Mouse (Mus musculus): ENCODE measurements around the gene Glyat. TPM values are rescaled to one million over a fixed set of nuclear protein-coding genes. Genes with fewer than 3 reads are reported as not detected.

Glyat gene
- total and polyA plus RNA-seq, 3 experiments: not detected

DNA sequence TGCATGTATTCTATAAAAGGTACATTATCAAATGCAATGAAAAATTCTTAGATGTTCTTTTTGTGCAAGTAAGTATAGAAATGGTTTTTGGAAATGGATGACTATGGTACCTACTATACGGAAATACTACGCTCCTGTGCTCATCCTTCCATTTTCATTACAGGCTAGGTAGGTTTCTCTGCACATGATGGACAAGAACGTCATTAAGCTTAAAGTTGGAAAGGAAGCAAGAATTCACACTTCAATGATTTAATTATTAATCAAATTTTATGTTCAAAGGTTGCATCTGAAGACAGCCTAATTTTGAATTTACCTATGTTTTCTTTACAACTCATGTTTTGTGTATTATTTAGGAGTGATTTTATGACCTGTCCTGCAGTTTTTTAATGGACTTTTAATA lies 1.2 kb downstream of the Glyat start:
- Histone ChIP-seq H3K36me3 (replicated peaks in 1 of 2; ENCODE audit: control insufficient read depth in 1 of 2, insufficient read depth in 1 of 2, low read length in 1 of 2) (no peaks in the 10 kb centered on the region), H3K9me3 (replicated peaks; ENCODE audit: low read length) (no peaks in the 10 kb centered on the region), H3K4me2 (ENCODE audit: insufficient read depth, low read depth, poor library complexity, severe bottlenecking) (no peak overlapping the region), H3K27me3 (replicated peaks) (no peaks in the 10 kb centered on the region), H3K9ac (ENCODE audit: insufficient read depth, low read depth) (no peak overlapping the region), H3K4me1 (ENCODE audit: control insufficient read depth in 1 of 2, insufficient read depth in 2 of 2) (0 out of 4 replicates have a peak, but pooled peaks cover 0 to 2% of the 10 kb centered on the region in 2 experiments), H3K4me3 (replicated peaks in 1 of 3; ENCODE audit: low read depth in 2 of 3, low read length in 2 of 3, poor library complexity in 1 of 3) (no peak overlapping the region), H3K27ac (ENCODE audit: insufficient read depth, low read depth) (no peak overlapping the region), H3K79me2 (replicated peaks; ENCODE audit: control insufficient read depth, extremely low read depth, insufficient read depth, poor library complexity, severe bottlenecking) (no peaks in the 10 kb centered on the region)
- dilution Hi-C loops (cut with MboI; ENCODE audit: extremely low pct_ligation_motif_present, extremely low pct_unique_long_range_greater_than_20kb, low sequenced_read_pairs) (no loop called here), in situ Hi-C loops (cut with MboI; ENCODE audit: low pct_ligation_motif_present, low pct_unique_long_range_greater_than_20kb, low sequenced_read_pairs) (no loop called here)
- TF ChIP-seq GABPA (IDR thresholded peaks at IDR 0.05; ENCODE audit: insufficient replicate concordance, low read depth, low read length): no peak
- no peak for DNase-seq (ENCODE audit: extremely low read depth)

GRCm38 (mm10) chr19:12634963-12635362 lies 1.9 kb downstream of the Glyat start:
- Histone ChIP-seq H3K9ac (ENCODE audit: insufficient read depth, low read depth) (no peak overlapping the region), H3K9me3 (replicated peaks; ENCODE audit: low read length) (no peaks in the 10 kb centered on the region), H3K4me1 (ENCODE audit: control insufficient read depth in 1 of 2, insufficient read depth in 2 of 2) (peaks cover 0 to 4% of the 10 kb centered on the region in 2 experiments; a peak in 1 of 4 replicates), H3K27ac (ENCODE audit: insufficient read depth, low read depth) (no peak overlapping the region), H3K4me3 (replicated peaks in 1 of 3; ENCODE audit: low read depth in 2 of 3, low read length in 2 of 3, poor library complexity in 1 of 3) (no peak overlapping the region), H3K79me2 (replicated peaks; ENCODE audit: control insufficient read depth, extremely low read depth, insufficient read depth, poor library complexity, severe bottlenecking) (no peaks in the 10 kb centered on the region), H3K27me3 (replicated peaks) (no peaks in the 10 kb centered on the region), H3K4me2 (ENCODE audit: insufficient read depth, low read depth, poor library complexity, severe bottlenecking) (no peak overlapping the region), H3K36me3 (replicated peaks in 1 of 2; ENCODE audit: control insufficient read depth in 1 of 2, insufficient read depth in 1 of 2, low read length in 1 of 2) (no peaks in the 10 kb centered on the region)
- in situ Hi-C loops (cut with MboI; ENCODE audit: low pct_ligation_motif_present, low pct_unique_long_range_greater_than_20kb, low sequenced_read_pairs): no loop called here
- TF ChIP-seq PAX5 (IDR thresholded peaks at IDR 0.05; ENCODE audit: low read length): no peak
- no peak for TF ChIP-seq EP300 (IDR thresholded peaks at IDR 0.05; ENCODE audit: low read length)
- no peak for TF ChIP-seq KAT2A (IDR thresholded peaks at IDR 0.05; ENCODE audit: insufficient replicate concordance, low read length)
- no peak for TF ChIP-seq CTCF (conservative IDR thresholded peaks at IDR 0.05 in 1 of 2, IDR thresholded peaks at IDR 0.05 in 1 of 2; ENCODE audit: low read depth in 2 of 2, low read length in 2 of 2)
- no peak for TF ChIP-seq MXI1 (IDR thresholded peaks at IDR 0.05; ENCODE audit: low read depth, low read length)
- TF ChIP-seq MAX (IDR thresholded peaks at IDR 0.05; ENCODE audit: low read length): no peak
- dilution Hi-C loops (cut with MboI; ENCODE audit: extremely low pct_ligation_motif_present, extremely low pct_unique_long_range_greater_than_20kb, low sequenced_read_pairs): no loop called here
- DNase-seq (ENCODE audit: extremely low read depth): no peak

GRCm38 (mm10) chr19:12636863-12637262 lies 3.8 kb downstream of the Glyat start:
- Histone ChIP-seq H3K27me3 (replicated peaks) (no peaks in the 10 kb centered on the region), H3K79me2 (replicated peaks; ENCODE audit: control insufficient read depth, extremely low read depth, insufficient read depth, poor library complexity, severe bottlenecking) (no peaks in the 10 kb centered on the region), H3K9ac (ENCODE audit: insufficient read depth, low read depth) (no peak overlapping the region), H3K4me3 (replicated peaks in 1 of 3; ENCODE audit: low read depth in 2 of 3, low read length in 2 of 3, poor library complexity in 1 of 3) (no peak overlapping the region), H3K9me3 (replicated peaks; ENCODE audit: low read length) (no peaks in the 10 kb centered on the region), H3K4me1 (ENCODE audit: control insufficient read depth in 1 of 2, insufficient read depth in 2 of 2) (peaks cover 0 to 5% of the 10 kb centered on the region in 2 experiments; a peak in 1 of 4 replicates), H3K27ac (ENCODE audit: insufficient read depth, low read depth) (no peak overlapping the region), H3K4me2 (ENCODE audit: insufficient read depth, low read depth, poor library complexity, severe bottlenecking) (no peak overlapping the region), H3K36me3 (replicated peaks in 1 of 2; ENCODE audit: control insufficient read depth in 1 of 2, insufficient read depth in 1 of 2, low read length in 1 of 2) (no peaks in the 10 kb centered on the region)
- in situ Hi-C loops (cut with MboI; ENCODE audit: low pct_ligation_motif_present, low pct_unique_long_range_greater_than_20kb, low sequenced_read_pairs): no loop called here
- dilution Hi-C loops (cut with MboI; ENCODE audit: extremely low pct_ligation_motif_present, extremely low pct_unique_long_range_greater_than_20kb, low sequenced_read_pairs): no loop called here
- TF ChIP-seq POLR2A (IDR thresholded peaks at IDR 0.05; ENCODE audit: low read depth, low read length) (no peak), ZMIZ1 (IDR thresholded peaks at IDR 0.05; ENCODE audit: low read depth, low read length) (no peak), MYC (IDR thresholded peaks at IDR 0.05; ENCODE audit: low read depth, low read length) (no peak), MEF2A (IDR thresholded peaks at IDR 0.05; ENCODE audit: borderline replicate concordance, low read depth, low read length) (no peak), MAX (IDR thresholded peaks at IDR 0.05; ENCODE audit: low read length) (no peak), MXI1 (IDR thresholded peaks at IDR 0.05; ENCODE audit: low read depth, low read length) (no peak), KAT2A (IDR thresholded peaks at IDR 0.05; ENCODE audit: insufficient replicate concordance, low read length) (no peak), ZNF384 (IDR thresholded peaks at IDR 0.05; ENCODE audit: low read depth, low read length) (no peak), IRF4 (IDR thresholded peaks at IDR 0.05; ENCODE audit: low read depth, low read length) (no peak), E2F4 (IDR thresholded peaks at IDR 0.05; ENCODE audit: insufficient replicate concordance, low read depth, low read length) (no peak), EP300 (IDR thresholded peaks at IDR 0.05; ENCODE audit: low read length) (no peak), ZKSCAN1 (IDR thresholded peaks at IDR 0.05; ENCODE audit: borderline replicate concordance, low read depth, low read length) (no peak), ELF1 (IDR thresholded peaks at IDR 0.05; ENCODE audit: low read depth, low read length) (no peak), ZC3H11A (IDR thresholded peaks at IDR 0.05; ENCODE audit: low read depth, low read length) (no peak), NRF1 (IDR thresholded peaks at IDR 0.05; ENCODE audit: low read depth, low read length) (no peak), USF2 (conservative IDR thresholded peaks at IDR 0.05; ENCODE audit: low read depth, low read length) (no peak), CHD2 (IDR thresholded peaks at IDR 0.05; ENCODE audit: low read length) (no peak), TBP (conservative IDR thresholded peaks at IDR 0.05; ENCODE audit: low read depth, low read length) (no peak), GABPA (IDR thresholded peaks at IDR 0.05; ENCODE audit: insufficient replicate concordance, low read depth, low read length) (no peak)
- DNase-seq (ENCODE audit: extremely low read depth): no peak

Measured in CH12.LX (cell line).